Mouse (Mus musculus): ENCODE results near the gene Kalrn. TPM values are rescaled to one million over a fixed set of nuclear protein-coding genes. Genes with fewer than 3 reads are reported as not detected.

Gene Kalrn
- total and polyA plus RNA-seq, 2 experiments from 2014 or later, result 19.4 to 44.5 TPM

- no peaks in the 10 kb centered on the region for H3K4me1 ChIP-seq (ENCODE audit: control insufficient read depth, insufficient read depth)
- no peaks in the 10 kb centered on the region for H3K36me3 ChIP-seq (replicated peaks; ENCODE audit: control insufficient read depth, insufficient read depth, low read length)
- H3K9me3 ChIP-seq (replicated peaks; ENCODE audit: control insufficient read depth, low read length), result no peaks in the 10 kb centered on the region
- H3K27ac ChIP-seq (ENCODE audit: low read depth), result no peak overlapping the region
- H3K27me3 ChIP-seq (ENCODE audit: control insufficient read depth, insufficient read depth, low read length), result no peaks in the 10 kb centered on the region
- TF ChIP-seq CTCF (IDR thresholded peaks at IDR 0.05; ENCODE audit: low read depth), result no peak
- no peak for TF ChIP-seq EP300 (IDR thresholded peaks at IDR 0.05; ENCODE audit: low read depth)
- DNase-seq (ENCODE audit: low spot score), result no peak
- H3K9ac ChIP-seq (replicated peaks; ENCODE audit: low read depth, low read length), result no peak overlapping the region
- no peak overlapping the region for H3K4me2 ChIP-seq (ENCODE audit: low read depth, low read length)
- ATAC-seq (ENCODE audit: insufficient read depth, low read depth), result no peak
- WGBS, result 94% methylated on average over 1 of the region's 1 CpGs
- H3K4me3 ChIP-seq (ENCODE audit: low read depth, low read length), result no peak overlapping the region
Measured at GRCm38 (mm10) chr16:34552731-34553130, 20.6 kb downstream of the Kalrn start.

- Histone ChIP-seq H3K4me3 (ENCODE audit: low read depth, low read length) (no peak overlapping the region), H3K4me2 (ENCODE audit: low read depth, low read length) (no peak overlapping the region), H3K4me1 (ENCODE audit: control insufficient read depth, insufficient read depth) (no peaks in the 10 kb centered on the region), H3K9me3 (replicated peaks; ENCODE audit: control insufficient read depth, low read length) (no peaks in the 10 kb centered on the region), H3K27me3 (ENCODE audit: control insufficient read depth, insufficient read depth, low read length) (no peaks in the 10 kb centered on the region), H3K27ac (ENCODE audit: low read depth) (no peak overlapping the region), H3K9ac (replicated peaks; ENCODE audit: low read depth, low read length) (no peak overlapping the region), H3K36me3 (replicated peaks; ENCODE audit: control insufficient read depth, insufficient read depth, low read length) (no peaks in the 10 kb centered on the region)
- WGBS, result 65% methylated on average over 5 of the region's 5 CpGs
- DNase-seq (ENCODE audit: low spot score), result no peak
- TF ChIP-seq CTCF (IDR thresholded peaks at IDR 0.05; ENCODE audit: low read depth), result no peak
- no peak for TF ChIP-seq EP300 (IDR thresholded peaks at IDR 0.05; ENCODE audit: low read depth)
- ATAC-seq (ENCODE audit: insufficient read depth, low read depth), result no peak
Measured at GRCm38 (mm10) chr16:34549470-34549999, 23.8 kb downstream of the Kalrn start.

- H3K27ac ChIP-seq (ENCODE audit: low read depth), result no peak overlapping the region
- no peak for DNase-seq (ENCODE audit: low spot score)
Measured at GRCm38 (mm10) chr16:34546805-34547509, 26.4 kb downstream of the Kalrn start.

GRCm38 (mm10) chr16:34543754-34544153 is 29.6 kb downstream of the Kalrn start:
- Histone ChIP-seq H3K9ac (replicated peaks; ENCODE audit: low read depth, low read length) (no peak overlapping the region), H3K4me1 (ENCODE audit: control insufficient read depth, insufficient read depth) (no peaks in the 10 kb centered on the region), H3K27me3 (ENCODE audit: control insufficient read depth, insufficient read depth, low read length) (no peaks in the 10 kb centered on the region), H3K9me3 (replicated peaks; ENCODE audit: control insufficient read depth, low read length) (peaks cover 4% of the 10 kb centered on the region; the same call in 1 of the 2 replicates), H3K4me2 (ENCODE audit: low read depth, low read length) (no peak overlapping the region), H3K4me3 (ENCODE audit: low read depth, low read length) (no peak overlapping the region), H3K27ac (ENCODE audit: low read depth) (no peak overlapping the region), H3K36me3 (replicated peaks; ENCODE audit: control insufficient read depth, insufficient read depth, low read length) (no peaks in the 10 kb centered on the region)
- 76% methylated on average over 4 of the region's 4 CpGs for WGBS
- ATAC-seq (ENCODE audit: insufficient read depth, low read depth) (no peak), DNase-seq (ENCODE audit: low spot score) (no peak)
- TF ChIP-seq EP300 (IDR thresholded peaks at IDR 0.05; ENCODE audit: low read depth), result no peak
- no peak for TF ChIP-seq CTCF (IDR thresholded peaks at IDR 0.05; ENCODE audit: low read depth)

More at GRCm38 (mm10) chr16:34546805-34547509, 26.4 kb downstream of the Kalrn start:
- H3K27me3 ChIP-seq (ENCODE audit: control insufficient read depth, insufficient read depth, low read length), result no peaks in the 10 kb centered on the region
- H3K9me3 ChIP-seq (replicated peaks; ENCODE audit: control insufficient read depth, low read length), result peaks cover 4% of the 10 kb centered on the region; the same call in 1 of the 2 replicates
- H3K9ac ChIP-seq (replicated peaks; ENCODE audit: low read depth, low read length), result no peak overlapping the region
- no peak overlapping the region for H3K4me3 ChIP-seq (ENCODE audit: low read depth, low read length)
- 63% methylated on average over 6 of the region's 6 CpGs for WGBS
- H3K4me1 ChIP-seq (ENCODE audit: control insufficient read depth, insufficient read depth), result no peaks in the 10 kb centered on the region
- no peak for ATAC-seq (ENCODE audit: insufficient read depth, low read depth)
- no peak for TF ChIP-seq EP300 (IDR thresholded peaks at IDR 0.05; ENCODE audit: low read depth)
- TF ChIP-seq CTCF (IDR thresholded peaks at IDR 0.05; ENCODE audit: low read depth), result no peak
- H3K36me3 ChIP-seq (replicated peaks; ENCODE audit: control insufficient read depth, insufficient read depth, low read length), result no peaks in the 10 kb centered on the region
- H3K4me2 ChIP-seq (ENCODE audit: low read depth, low read length), result no peak overlapping the region

GRCm38 (mm10) chr16:34542341-34542740 is 31.0 kb downstream of the Kalrn start:
- no peak for TF ChIP-seq EP300 (IDR thresholded peaks at IDR 0.05; ENCODE audit: low read depth)
- no peak for TF ChIP-seq CTCF (IDR thresholded peaks at IDR 0.05; ENCODE audit: low read depth)
- Histone ChIP-seq H3K27ac (ENCODE audit: low read depth) (no peak overlapping the region), H3K9ac (replicated peaks; ENCODE audit: low read depth, low read length) (no peak overlapping the region), H3K36me3 (replicated peaks; ENCODE audit: control insufficient read depth, insufficient read depth, low read length) (no peaks in the 10 kb centered on the region), H3K4me3 (ENCODE audit: low read depth, low read length) (no peak overlapping the region), H3K27me3 (ENCODE audit: control insufficient read depth, insufficient read depth, low read length) (no peaks in the 10 kb centered on the region), H3K4me2 (ENCODE audit: low read depth, low read length) (no peak overlapping the region), H3K9me3 (replicated peaks; ENCODE audit: control insufficient read depth, low read length) (peaks cover 4% of the 10 kb centered on the region; the same call in 1 of the 2 replicates), H3K4me1 (ENCODE audit: control insufficient read depth, insufficient read depth) (no peaks in the 10 kb centered on the region)
- DNase-seq (ENCODE audit: low spot score) (no peak), ATAC-seq (ENCODE audit: insufficient read depth, low read depth) (no peak)
- 86% methylated on average over 2 of the region's 2 CpGs for WGBS

Data from heart, postnatal 0 days (tissue).